8 mouse cellular contexts compared by ENCODE assay signal in genomic region chr5:114065161-114065560, GRCm38 (mm10). TPM values are rescaled to one million over a fixed set of nuclear protein-coding genes. Genes with fewer than 3 reads are reported as not detected.
DNase-seq lines count a peak whose midpoint lies in the region; ATAC-seq lines count a peak whose summit lies in the region.

Gene Usp30 (plus strand): TSS chr5:114065461.

- no peak for ATAC-seq in lung, embryonic 15.5 days (ENCODE audit: borderline replicate concordance, extremely low read depth, low FRiP score, low TSS enrichment)
- ATAC-seq in embryonic facial prominence, embryonic 14.5 days (ENCODE audit: low read depth) = no peak
- no peak for ATAC-seq in neural tube, embryonic 12.5 days (ENCODE audit: low FRiP score, low read depth)

- H3K4me1 ChIP-seq in lung, embryonic 15.5 days = no peaks in the 10 kb centered on the region
- H3K4me1 ChIP-seq in embryonic facial prominence, embryonic 14.5 days (ENCODE audit: control insufficient read depth, insufficient read depth, low read length) = no peaks in the 10 kb centered on the region
- no peaks in the 10 kb centered on the region for H3K4me1 ChIP-seq in neural tube, embryonic 12.5 days

- no peak within 1 kb of the TSS for H3K4me3 ChIP-seq in lung, embryonic 15.5 days
- no peak within 1 kb of the TSS for H3K4me3 ChIP-seq in embryonic facial prominence, embryonic 14.5 days (ENCODE audit: low read depth, low read length)
- no peak within 1 kb of the TSS for H3K4me3 ChIP-seq in neural tube, embryonic 12.5 days

- no peaks in the 10 kb centered on the region for H3K27me3 ChIP-seq in lung, embryonic 15.5 days
- H3K27me3 ChIP-seq in embryonic facial prominence, embryonic 14.5 days (replicated peaks; ENCODE audit: control insufficient read depth, insufficient read depth, low read length) = no peaks in the 10 kb centered on the region
- H3K27me3 ChIP-seq in neural tube, embryonic 12.5 days (replicated peaks) = no peaks in the 10 kb centered on the region; the same call in 1 of the 2 replicates

- no peak within 1 kb of the TSS for H3K4me2 ChIP-seq in lung, embryonic 15.5 days
- no peak within 1 kb of the TSS for H3K4me2 ChIP-seq in embryonic facial prominence, embryonic 14.5 days (ENCODE audit: low read depth, low read length)
- H3K4me2 ChIP-seq in neural tube, embryonic 12.5 days (replicated peaks) = no peak within 1 kb of the TSS

- no peak within 1 kb of the TSS for H3K9ac ChIP-seq in lung, embryonic 15.5 days
- no peak within 1 kb of the TSS for H3K9ac ChIP-seq in embryonic facial prominence, embryonic 14.5 days (ENCODE audit: low read depth, low read length)
- no peak within 1 kb of the TSS for H3K9ac ChIP-seq in neural tube, embryonic 12.5 days

- no peak for DNase-seq in lung, postnatal 25 days (ENCODE audit: low spot score)
- no peak for DNase-seq in embryonic facial prominence, embryonic 14.5 days (ENCODE audit: low spot score)
- no peak for DNase-seq in layer of hippocampus, postnatal 10 days (ENCODE audit: low spot score in 2 of 2)
- DNase-seq in right cerebral cortex, adult 18-20 months = no peak
- no peak for DNase-seq in urinary bladder, postnatal 14 days (ENCODE audit: low spot score)
- DNase-seq in lung, adult 18-20 months = no peak

- no peaks in the 10 kb centered on the region for H3K9me3 ChIP-seq in lung, embryonic 15.5 days
- H3K9me3 ChIP-seq in embryonic facial prominence, embryonic 14.5 days (ENCODE audit: control insufficient read depth, low read length) = no peaks in the 10 kb centered on the region
- H3K9me3 ChIP-seq in neural tube, embryonic 12.5 days = no peaks in the 10 kb centered on the region

- WGBS in lung, embryonic 15.5 days = 83% methylated on average over 6 of the region's 6 CpGs
- WGBS in embryonic facial prominence, embryonic 14.5 days = 92% methylated on average over 6 of the region's 6 CpGs
- WGBS in neural tube, embryonic 12.5 days = 94% methylated on average over 6 of the region's 6 CpGs

- H3K36me3 ChIP-seq in lung, embryonic 15.5 days = no peaks in the 10 kb centered on the region
- H3K36me3 ChIP-seq in embryonic facial prominence, embryonic 14.5 days (ENCODE audit: control insufficient read depth, insufficient read depth, low read length) = no peaks in the 10 kb centered on the region
- H3K36me3 ChIP-seq in neural tube, embryonic 12.5 days = peaks cover 13% of the 10 kb centered on the region

- no peak within 1 kb of the TSS for H3K27ac ChIP-seq in lung, embryonic 15.5 days
- H3K27ac ChIP-seq in embryonic facial prominence, embryonic 14.5 days (replicated peaks; ENCODE audit: low read depth, low read length) = no peak within 1 kb of the TSS
- no peak within 1 kb of the TSS for H3K27ac ChIP-seq in neural tube, embryonic 12.5 days

RNA-seq across cellular contexts. Expression of gene Usp30, which starts in this region (rescaled TPM):
- 11.4 and 13.2 TPM in 2 replicates for polyA plus RNA-seq in lung, embryonic 15.5 days (2015; fragmentation: Nextera tagmentation; extraction: Ambion mirVana)
- polyA plus RNA-seq in embryonic facial prominence, embryonic 14.5 days (2014; fragmentation: Nextera tagmentation; extraction: Ambion mirVana) = 10.1 and 11.3 TPM in 2 replicates
- 10 to 100 TPM; 25.3 to 32.8 TPM for total RNA-seq in layer of hippocampus, postnatal 10 days (2021)
- polyA plus RNA-seq in neural tube, embryonic 12.5 days (2016; fragmentation: Nextera tagmentation; extraction: Ambion mirVana) = 15.5 and 18.4 TPM in 2 replicates
